Mouse (Mus musculus) MEL (cell line): ENCODE data around the gene Pip5k1b. TPM values are rescaled to one million over a fixed set of nuclear protein-coding genes. Genes with fewer than 3 reads are reported as not detected.
A peak's percentile ranks its signal among the peaks of the same experiment; 100 is the strongest.

ENCODE experiments used
- DNase-seq: peaks from one replicate; pipeline ENCODE4 v3.0.0; 2011; ENCODE audit warnings: low read depth, low spot score
- H3K27ac ChIP-seq: 2 replicates; pipeline ENCODE4 v1.5.1; 2012; ENCODE audit warnings: low read depth, mild to moderate bottlenecking, control low read depth, low read length, moderate library complexity; ENCODE audit not compliant: control insufficient read depth
- H3K27me3 ChIP-seq, 2 experiments: fragments of 150-350 bp in 1 of 2; sonication (generic) in 1 of 2; 2 replicates each; pipeline ENCODE4 v1.6.1; 2012; ENCODE audit warnings: low read length in 2 of 2, mild to moderate bottlenecking in 2 of 2, improper control_type of control experiment in 1 of 2, moderate library complexity in 1 of 2; ENCODE audit not compliant: insufficient read depth in 2 of 2, control insufficient read depth in 1 of 2
- H3K36me3 ChIP-seq, 2 experiments: 2 replicates each; pipeline ENCODE4 v1.6.1; 2012 to 2014; ENCODE audit warnings: low read length in 2 of 2, improper control_type of control experiment in 1 of 2, inconsistent platforms in 1 of 2, mild to moderate bottlenecking in 1 of 2; ENCODE audit not compliant: insufficient read depth in 2 of 2, control insufficient read depth in 1 of 2
- H3K4me1 ChIP-seq, 2 experiments: fragments of 150-350 bp in 1 of 2; sonication (generic) in 1 of 2; 2 replicates each; pipeline ENCODE4 v1.6.1; 2012; ENCODE audit warnings: low read length in 2 of 2, improper control_type of control experiment in 1 of 2, mild to moderate bottlenecking in 1 of 2; ENCODE audit not compliant: insufficient read depth in 2 of 2, control insufficient read depth in 1 of 2
- H3K4me3 ChIP-seq, 2 experiments: fragments of 150-350 bp in 1 of 2; sonication (generic) in 1 of 2; 2 replicates each; pipeline ENCODE4 v1.5.1; 2012; ENCODE audit warnings: low read depth in 2 of 2, low read length in 2 of 2, mild to moderate bottlenecking in 2 of 2, moderate library complexity in 2 of 2, control low read depth in 1 of 2, improper control_type of control experiment in 1 of 2; ENCODE audit not compliant: control insufficient read depth in 1 of 2, insufficient read depth in 1 of 2
- H3K79me2 ChIP-seq: 2 replicates; pipeline ENCODE4 v1.6.1; 2012; ENCODE audit warnings: mild to moderate bottlenecking, low read length, moderate library complexity; ENCODE audit not compliant: control insufficient read depth, poor library complexity, insufficient read depth
- H3K9ac ChIP-seq: 2 replicates; pipeline ENCODE4 v1.6.1; 2012; ENCODE audit warnings: low read depth, mild to moderate bottlenecking, control low read depth, low read length, moderate library complexity; ENCODE audit not compliant: control insufficient read depth, poor library complexity, severe bottlenecking
- H3K9me3 ChIP-seq: fragments of 150-350 bp; sonication (generic); replicated peaks from 2 replicates; pipeline ENCODE4 v1.6.1; 2012; ENCODE audit warnings: mild to moderate bottlenecking, low read length, improper control_type of control experiment, moderate library complexity; ENCODE audit not compliant: insufficient read depth
- BHLHE40 ChIP-seq: IDR thresholded peaks from 2 replicates; pipeline ENCODE4 v1.6.1; 2012; ENCODE audit warnings: low read depth, mild to moderate bottlenecking, inconsistent platforms, low read length, improper control_type of control experiment, borderline replicate concordance
- CHD1 ChIP-seq: IDR thresholded peaks from 2 replicates; pipeline ENCODE4 v1.6.1; 2012; ENCODE audit warnings: low read depth, mild to moderate bottlenecking, inconsistent platforms, low read length, improper control_type of control experiment
- CHD2 ChIP-seq: IDR thresholded peaks from 2 replicates; pipeline ENCODE4 v1.6.1; 2011; ENCODE audit warnings: low read length, improper control_type of control experiment
- CTCF ChIP-seq, 3 experiments: IDR thresholded peaks in 2 of 3; conservative IDR thresholded peaks in 1 of 3; 2 replicates each; pipeline ENCODE4 v1.5.1; 2011 to 2012; ENCODE audit warnings: low read length in 3 of 3, low read depth in 2 of 3, mild to moderate bottlenecking in 2 of 3, improper control_type of control experiment in 1 of 3, inconsistent platforms in 1 of 3, mixed read lengths in 1 of 3, moderate library complexity in 1 of 3; ENCODE audit not compliant: control insufficient read depth in 1 of 3, insufficient read depth in 1 of 3, poor library complexity in 1 of 3, severe bottlenecking in 1 of 3
- E2F4 ChIP-seq: IDR thresholded peaks from 2 replicates; pipeline ENCODE4 v1.6.1; 2011; ENCODE audit warnings: low read depth, low read length, improper control_type of control experiment, borderline replicate concordance
- ELF1 ChIP-seq: IDR thresholded peaks from 2 replicates; pipeline ENCODE4 v1.6.1; 2014; ENCODE audit warnings: low read depth, mild to moderate bottlenecking, inconsistent platforms, low read length, improper control_type of control experiment, moderate library complexity
- EP300 ChIP-seq, 2 experiments: IDR thresholded peaks; 2 replicates each; pipeline ENCODE4 v1.6.1; 2011; ENCODE audit warnings: improper control_type of control experiment in 2 of 2, low read length in 2 of 2, low read depth in 1 of 2, mild to moderate bottlenecking in 1 of 2
- ETS1 ChIP-seq: IDR thresholded peaks from 2 replicates; pipeline ENCODE4 v1.6.1; 2012; ENCODE audit warnings: low read depth, mild to moderate bottlenecking, inconsistent platforms, low read length, improper control_type of control experiment, moderate library complexity
- GABPA ChIP-seq: IDR thresholded peaks from 2 replicates; pipeline ENCODE4 v1.6.1; 2012; ENCODE audit warnings: low read depth, mild to moderate bottlenecking, inconsistent platforms, low read length, improper control_type of control experiment, moderate library complexity
- GATA1 ChIP-seq: IDR thresholded peaks from 2 replicates; pipeline ENCODE4 v1.6.1; 2011; ENCODE audit warnings: low read depth, low read length, improper control_type of control experiment
- HCFC1 ChIP-seq: IDR thresholded peaks from 2 replicates; pipeline ENCODE4 v1.6.1; 2012; ENCODE audit warnings: low read depth, mild to moderate bottlenecking, inconsistent platforms, low read length, improper control_type of control experiment, moderate library complexity
- JUND ChIP-seq: IDR thresholded peaks from 2 replicates; pipeline ENCODE4 v1.6.1; 2011; ENCODE audit warnings: low read depth, mild to moderate bottlenecking, improper control_type of control experiment, low read length
- KAT2A ChIP-seq: conservative IDR thresholded peaks from 2 replicates; pipeline ENCODE4 v1.6.1; 2012; ENCODE audit warnings: low read depth, low read length, improper control_type of control experiment, inconsistent platforms
- MAFK ChIP-seq: IDR thresholded peaks from 2 replicates; pipeline ENCODE4 v1.6.1; 2011; ENCODE audit warnings: low read depth, mild to moderate bottlenecking, low read length, improper control_type of control experiment, borderline replicate concordance
- MAZ ChIP-seq: IDR thresholded peaks from 2 replicates; pipeline ENCODE4 v1.6.1; 2012; ENCODE audit warnings: low read depth, mild to moderate bottlenecking, inconsistent platforms, low read length, improper control_type of control experiment
- MEF2A ChIP-seq: IDR thresholded peaks from 2 replicates; pipeline ENCODE4 v1.6.1; 2014; ENCODE audit warnings: low read depth, mild to moderate bottlenecking, inconsistent platforms, low read length, improper control_type of control experiment; ENCODE audit not compliant: poor library complexity, insufficient replicate concordance, severe bottlenecking; ENCODE audit errors: extremely low read depth
- MYB ChIP-seq: IDR thresholded peaks from 2 replicates; pipeline ENCODE4 v1.6.1; 2011; ENCODE audit warnings: mild to moderate bottlenecking, low read depth, low read length, improper control_type of control experiment
- MYC ChIP-seq: IDR thresholded peaks from 2 replicates; pipeline ENCODE4 v1.6.1; 2011; ENCODE audit warnings: low read depth, mild to moderate bottlenecking, low read length, improper control_type of control experiment, moderate library complexity
- NELFE ChIP-seq: IDR thresholded peaks from 2 replicates; pipeline ENCODE4 v1.6.1; 2011; ENCODE audit warnings: low read depth, low read length, improper control_type of control experiment
- NRF1 ChIP-seq: IDR thresholded peaks from 2 replicates; pipeline ENCODE4 v1.6.1; 2014; ENCODE audit warnings: low read depth, mild to moderate bottlenecking, inconsistent platforms, low read length, improper control_type of control experiment, moderate library complexity; ENCODE audit not compliant: poor library complexity, insufficient read depth, severe bottlenecking
- POLR2A ChIP-seq, 2 experiments: IDR thresholded peaks; 2 replicates each; pipeline ENCODE4 v1.6.1; 2011 to 2012; ENCODE audit warnings: low read length in 2 of 2, mild to moderate bottlenecking in 2 of 2, control low read depth in 1 of 2, improper control_type of control experiment in 1 of 2, low read depth in 1 of 2, moderate library complexity in 1 of 2; ENCODE audit not compliant: control insufficient read depth in 1 of 2, insufficient read depth in 1 of 2, poor library complexity in 1 of 2
- POLR2AphosphoS2 ChIP-seq: IDR thresholded peaks from 2 replicates; pipeline ENCODE4 v1.6.1; 2011; ENCODE audit warnings: low read length, improper control_type of control experiment
- POLR2AphosphoS5 ChIP-seq: IDR thresholded peaks from 2 replicates; pipeline ENCODE4 v1.6.1; 2012; ENCODE audit warnings: low read depth, borderline replicate concordance, mild to moderate bottlenecking, inconsistent platforms, low read length, moderate library complexity, mixed read lengths
- RAD21 ChIP-seq: IDR thresholded peaks from 2 replicates; pipeline ENCODE4 v1.6.1; 2011; ENCODE audit warnings: mild to moderate bottlenecking, low read depth, low read length, improper control_type of control experiment
- RCOR1 ChIP-seq: IDR thresholded peaks from 2 replicates; pipeline ENCODE4 v1.6.1; 2012; ENCODE audit warnings: low read depth, mild to moderate bottlenecking, inconsistent platforms, low read length, improper control_type of control experiment
- SMC3 ChIP-seq: IDR thresholded peaks from 2 replicates; pipeline ENCODE4 v1.6.1; 2011; ENCODE audit warnings: low read depth, low read length, improper control_type of control experiment
- TAL1 ChIP-seq: IDR thresholded peaks from 2 replicates; pipeline ENCODE4 v1.6.1; 2012; ENCODE audit warnings: mild to moderate bottlenecking, inconsistent platforms, low read length, moderate library complexity, mixed read lengths
- TBP ChIP-seq: IDR thresholded peaks from 2 replicates; pipeline ENCODE4 v1.8.0; 2011; ENCODE audit warnings: low read depth, low read length, improper control_type of control experiment
- TCF12 ChIP-seq: IDR thresholded peaks from 2 replicates; pipeline ENCODE4 v1.6.1; 2014; ENCODE audit warnings: low read depth, mild to moderate bottlenecking, inconsistent platforms, low read length, improper control_type of control experiment, moderate library complexity
- UBTF ChIP-seq: IDR thresholded peaks from 2 replicates; pipeline ENCODE4 v1.6.1; 2012; ENCODE audit warnings: low read depth, mild to moderate bottlenecking, inconsistent platforms, low read length, improper control_type of control experiment, moderate library complexity, borderline replicate concordance; ENCODE audit not compliant: insufficient read depth
- USF1 ChIP-seq: IDR thresholded peaks from 2 replicates; pipeline ENCODE4 v1.6.1; 2014; ENCODE audit warnings: low read depth, mild to moderate bottlenecking, inconsistent platforms, low read length, improper control_type of control experiment, moderate library complexity
- ZC3H11A ChIP-seq: IDR thresholded peaks from 2 replicates; pipeline ENCODE4 v1.6.1; 2012; ENCODE audit warnings: low read depth, mild to moderate bottlenecking, inconsistent platforms, low read length, improper control_type of control experiment
- ZKSCAN1 ChIP-seq: IDR thresholded peaks from 2 replicates; pipeline ENCODE4 v1.6.1; 2012; ENCODE audit warnings: low read depth, mild to moderate bottlenecking, inconsistent platforms, low read length, improper control_type of control experiment, moderate library complexity
- ZMIZ1 ChIP-seq: IDR thresholded peaks from 2 replicates; pipeline ENCODE4 v1.6.1; 2012; ENCODE audit warnings: low read depth, mild to moderate bottlenecking, inconsistent platforms, low read length, improper control_type of control experiment, moderate library complexity
- ZNF384 ChIP-seq: IDR thresholded peaks from 2 replicates; pipeline ENCODE4 v1.6.1; 2012; ENCODE audit warnings: low read depth, mild to moderate bottlenecking, inconsistent platforms, low read length, improper control_type of control experiment
- polyA plus RNA-seq, 2 experiments: library from polyadenylated mRNA; stranded (reverse) in 1 of 2; unstranded in 1 of 2; fragments of >175 nt in 1 of 2; fragments of >200 nt in 1 of 2; gene quantifications; 2 replicates each; pipeline versions ENCODE4 v1.2.1 to v1.2.4; 2012; ENCODE audit warnings: low replicate concordance in 2 of 2, low read depth in 1 of 2; ENCODE audit not compliant: insufficient read length in 2 of 2, insufficient read depth in 1 of 2, missing spikeins in 1 of 2
- total RNA-seq: library from RNA; depleted of rRNA; stranded (reverse); fragments of 300-350 nt; gene quantifications from 2 replicates; pipeline ENCODE4 v1.2.3, GENCODE M21; 2012

Gene Pip5k1b
- total and polyA plus RNA-seq, 3 experiments = 3.4 to 10.0 TPM; not detected in 1

DNA sequence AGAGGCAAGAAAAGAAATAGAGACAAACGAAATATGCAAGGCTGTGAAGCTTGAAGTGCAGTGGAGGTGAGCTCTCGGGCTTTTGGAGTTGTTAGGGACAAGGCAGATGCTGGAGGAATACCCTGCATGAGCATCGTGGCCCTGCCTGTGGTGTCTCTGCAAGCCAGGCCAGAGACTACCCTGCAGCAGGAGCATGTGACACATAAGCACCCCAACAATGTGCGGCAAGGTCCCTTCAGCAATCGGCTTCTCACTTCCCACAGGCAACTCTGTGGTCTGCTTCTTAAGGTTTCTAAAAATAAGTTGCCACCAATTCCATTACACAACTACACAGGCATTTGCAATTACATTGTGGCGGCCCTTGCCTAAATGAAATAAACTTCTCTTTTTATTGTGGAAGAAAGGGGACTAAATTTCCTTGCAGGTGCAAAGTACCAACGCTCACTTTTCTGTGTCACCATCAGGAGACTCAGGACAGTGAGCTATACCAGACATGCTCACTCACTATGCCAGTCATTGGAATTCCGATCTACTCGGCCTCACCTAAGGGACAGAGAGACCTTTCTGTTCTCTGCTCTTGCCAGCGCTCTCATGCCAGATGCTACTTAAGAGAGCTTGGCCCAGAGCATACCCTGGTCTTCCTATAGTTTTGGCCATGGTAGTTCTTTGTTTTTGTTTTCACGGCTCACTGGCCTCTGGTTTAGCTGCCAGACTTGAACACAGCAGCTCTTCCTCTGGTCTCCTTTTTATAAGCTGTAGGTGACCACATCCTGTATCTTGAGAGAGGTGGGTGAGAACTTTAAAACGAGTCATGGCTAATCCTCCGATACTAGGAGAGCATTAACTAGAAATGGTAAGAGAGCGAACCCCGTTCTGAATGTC is 28.7 kb downstream of the Pip5k1b start:
- peak; percentile 80 for DNase-seq
- peak overlapping the region; percentile 55 for H3K27ac ChIP-seq
- peak; percentile 89 for TF ChIP-seq MYC
- peak; percentile 80; the same call in 1 of the 2 replicates for TF ChIP-seq MEF2A
- no peak for TF ChIP-seq TAL1
- TF ChIP-seq ZKSCAN1 = no peak
- TF ChIP-seq KAT2A = no peak
- no peak for TF ChIP-seq NRF1
- no peak for TF ChIP-seq GABPA
- TF ChIP-seq ZMIZ1 = no peak
- no peak for TF ChIP-seq TBP
- peak; percentile 38; the same call in 1 of the 2 replicates for TF ChIP-seq ETS1
- TF ChIP-seq MYB = no peak
- peak; percentile 82; the same call in 1 of the 2 replicates for TF ChIP-seq BHLHE40
- no peak for TF ChIP-seq POLR2AphosphoS2
- no peak for TF ChIP-seq CTCF (IDR thresholded peaks at IDR 0.05 in 2 of 3, conservative IDR thresholded peaks at IDR 0.05 in 1 of 3; ENCODE audit: control insufficient read depth in 1 of 3, insufficient read depth in 1 of 3, low read depth in 2 of 3, low read length in 3 of 3, poor library complexity in 1 of 3, severe bottlenecking in 1 of 3)
- peak; percentile 94 for TF ChIP-seq USF1
- TF ChIP-seq RAD21 = no peak
- no peak for TF ChIP-seq E2F4
- TF ChIP-seq GATA1 = no peak
- TF ChIP-seq UBTF = no peak
- no peak for TF ChIP-seq POLR2AphosphoS5
- TF ChIP-seq ZC3H11A = no peak
- TF ChIP-seq CHD2 = no peak
- no peak for TF ChIP-seq HCFC1
- no peak for TF ChIP-seq ZNF384
- TF ChIP-seq NELFE = no peak
- TF ChIP-seq ELF1 = no peak
- no peak for TF ChIP-seq CHD1
- no peak for TF ChIP-seq POLR2A (IDR thresholded peaks at IDR 0.05; ENCODE audit: control insufficient read depth in 1 of 2, insufficient read depth in 1 of 2, low read depth in 1 of 2, low read length in 2 of 2, poor library complexity in 1 of 2)
- TF ChIP-seq EP300 (IDR thresholded peaks at IDR 0.05; ENCODE audit: low read depth in 1 of 2, low read length in 2 of 2) = no peak
- TF ChIP-seq TCF12 = no peak
- no peak for TF ChIP-seq MAFK
- no peak for TF ChIP-seq JUND
- no peak for TF ChIP-seq SMC3
- no peak for TF ChIP-seq RCOR1
- TF ChIP-seq MAZ = no peak

More for the DNA sequence above, 28.7 kb downstream of the Pip5k1b start:
- peaks cover 22 to 28% of the 10 kb centered on the region in 2 experiments for H3K4me1 ChIP-seq
- H3K27me3 ChIP-seq = no peaks in the 10 kb centered on the region
- no peaks in the 10 kb centered on the region for H3K79me2 ChIP-seq
- peak overlapping the region; percentile 50 for H3K9ac ChIP-seq
- no peaks in the 10 kb centered on the region for H3K9me3 ChIP-seq
- H3K4me3 ChIP-seq = peak overlapping the region in 1 of 2 experiments; percentile 25; a peak in 3 of 4 replicates
- H3K36me3 ChIP-seq = peaks cover 0 to 32% of the 10 kb centered on the region in 2 experiments; a peak in 2 of 4 replicates
